Mouse (Mus musculus): ENCODE results near the gene 6430550D23Rik.
"Not testable (repeated sequence)": the region's sequence is repeated elsewhere in the genome, so short reads cannot be mapped to it uniquely, and the experiment has no call there.

Gene 6430550D23Rik

GRCm38 (mm10) chr2:155952006-155952405, 55.8 kb downstream of the 6430550D23Rik start:
- DNase-seq, result peak; percentile 89

GRCm38 (mm10) chr2:155949362-155949761, 58.4 kb downstream of the 6430550D23Rik start:
- DNase-seq, result no peak

GRCm38 (mm10) chr2:155947390-155948002, 60.3 kb downstream of the 6430550D23Rik start:
- DNase-seq, result no peak

- no peak for DNase-seq
These were observed 61.3 kb downstream of the 6430550D23Rik start for GRCm38 (mm10) chr2:155946499-155946898.

GRCm38 (mm10) chr2:155946069-155946468, 61.7 kb downstream of the 6430550D23Rik start:
- peak; percentile 68 for DNase-seq

GRCm38 (mm10) chr2:155945580-155945979, 62.2 kb downstream of the 6430550D23Rik start:
- no peak for DNase-seq

- DNase-seq, result peak; percentile 30
These were observed 62.7 kb downstream of the 6430550D23Rik start, which contains the start of gene Gdf5 for GRCm38 (mm10) chr2:155945124-155945523. Gene Gdf5, minus strand, starts transcription at chr2:155945367.

- no peak for DNase-seq
These were observed 63.1 kb downstream of the 6430550D23Rik start for GRCm38 (mm10) chr2:155944685-155945084.

- DNase-seq, result no peak
These were observed 64.3 kb downstream of the 6430550D23Rik start for GRCm38 (mm10) chr2:155943463-155943862.

- DNase-seq, result peak; percentile 35
These were observed 65.9 kb downstream of the 6430550D23Rik start for GRCm38 (mm10) chr2:155941697-155942442.

- no peak for DNase-seq
These were observed 67.1 kb downstream of the 6430550D23Rik start, which contains the start of gene Gm15557 for GRCm38 (mm10) chr2:155940681-155941080. Gene Gm15557, plus strand, starts transcription at chr2:155940728.

GRCm38 (mm10) chr2:155939897-155940529, 67.8 kb downstream of the 6430550D23Rik start:
- DNase-seq, result no peak

GRCm38 (mm10) chr2:155929531-155930442, 78.0 kb downstream of the 6430550D23Rik start, which contains the start of gene Uqcc1:
Gene Uqcc1, minus strand, starts transcription at chr2:155930310.
- peak; percentile 97 for DNase-seq

GRCm38 (mm10) chr2:155928711-155929345, 78.9 kb downstream of the 6430550D23Rik start:
- DNase-seq, result no peak

- DNase-seq, result not testable (repeated sequence)
These were observed 82.6 kb downstream of the 6430550D23Rik start for GRCm38 (mm10) chr2:155925213-155925612.
